Mouse (Mus musculus): ENCODE results near the gene Dpp9.

DNA sequence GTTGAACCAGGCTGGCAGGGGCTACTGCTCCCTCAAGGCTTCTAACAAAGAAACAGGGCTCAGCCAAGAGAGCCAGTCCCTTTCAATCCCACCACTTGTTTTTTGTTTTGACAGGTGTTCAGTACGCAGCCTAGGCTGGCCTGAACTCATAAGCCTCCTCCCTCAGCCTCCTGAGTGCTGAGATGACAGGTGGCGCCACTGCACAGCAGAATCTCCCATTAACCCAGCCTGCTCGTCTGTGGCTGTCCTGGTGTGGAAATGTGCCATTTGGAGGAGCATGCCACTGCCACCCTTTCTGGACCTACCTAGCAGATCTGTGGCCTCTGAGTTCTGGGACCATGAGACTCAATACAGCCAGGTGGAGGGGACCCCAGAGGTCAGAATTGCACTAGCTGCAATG lies 15.0 kb downstream of the Dpp9 start:
- no peak for TF ChIP-seq NRF1 (IDR thresholded peaks at IDR 0.05; ENCODE audit: low read depth, low read length)
- TF ChIP-seq POLR2AphosphoS2 (IDR thresholded peaks at IDR 0.05; ENCODE audit: low read depth, low read length) = no peak
- TF ChIP-seq POLR2A (IDR thresholded peaks at IDR 0.05; ENCODE audit: low read depth, low read length) = no peak
- peak in 1 of 2 experiments; percentile 55; a peak in 2 of 4 replicates for TF ChIP-seq CTCF (conservative IDR thresholded peaks at IDR 0.05 in 1 of 2, IDR thresholded peaks at IDR 0.05 in 1 of 2; ENCODE audit: low read depth in 2 of 2, low read length in 2 of 2)
- TF ChIP-seq JUND (conservative IDR thresholded peaks at IDR 0.05; ENCODE audit: low read depth, low read length) = no peak
- TF ChIP-seq GABPA (IDR thresholded peaks at IDR 0.05; ENCODE audit: insufficient replicate concordance, low read depth, low read length) = no peak
- no peak for TF ChIP-seq BHLHE40 (IDR thresholded peaks at IDR 0.05; ENCODE audit: low read depth, low read length)
- TF ChIP-seq EP300 (IDR thresholded peaks at IDR 0.05; ENCODE audit: low read length) = no peak
- no peak for TF ChIP-seq MYC (IDR thresholded peaks at IDR 0.05; ENCODE audit: low read depth, low read length)
- no peak for TF ChIP-seq MAFK (IDR thresholded peaks at IDR 0.05; ENCODE audit: insufficient replicate concordance, low read length)
- no peak for TF ChIP-seq MAX (IDR thresholded peaks at IDR 0.05; ENCODE audit: low read length)
